Mouse (Mus musculus): ENCODE measurements around the gene Lrrc27.

DNA sequence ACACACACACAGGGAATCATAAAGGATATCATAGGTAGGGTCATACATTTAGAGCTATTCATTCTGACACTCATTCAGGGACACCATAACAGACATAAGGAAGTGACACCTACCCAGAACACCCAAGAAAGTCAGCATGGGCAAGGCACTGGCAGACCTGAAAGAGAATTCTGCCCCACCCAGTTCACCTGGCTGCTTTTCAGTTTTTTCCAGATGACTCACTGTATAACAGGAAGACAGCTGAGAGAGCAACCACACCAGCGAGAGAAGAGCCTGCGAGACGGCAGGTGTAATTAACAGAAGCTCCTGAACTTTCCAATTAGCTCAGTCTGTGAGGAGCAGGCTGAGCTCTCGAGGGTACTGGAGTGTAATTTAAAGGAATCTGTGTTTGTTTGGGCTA, 43.6 kb upstream of the Lrrc27 start:
- TF ChIP-seq POLR2A (IDR thresholded peaks at IDR 0.05; ENCODE audit: control insufficient read depth, low read depth, low read length), result no peak
- no peak for TF ChIP-seq CTCF (IDR thresholded peaks at IDR 0.05; ENCODE audit: control insufficient read depth, insufficient read depth, insufficient replicate concordance, low read depth, low read length)
